Mouse (Mus musculus) spleen, embryonic (tissue): ENCODE results near the gene Cept1.

Source experiments
- CTCF ChIA-PET: fragments of 350-600 bp; sonication (Branson Sonifier 250); formaldehyde crosslinking; loops from one replicate; lab custom pipeline; 2022; lab: Charles Lee

Cept1 gene

GRCm38 (mm10) chr3:106495346-106496044 lies 52.1 kb downstream of the Cept1 start:
- CTCF ChIA-PET: no interaction called here

GRCm38 (mm10) chr3:106494417-106494950 lies 53.1 kb downstream of the Cept1 start:
- CTCF ChIA-PET: interaction anchor here (0.5 kb wide), 1 partner anchor 10 kb away, joined by 7 read pairs; no protein-coding TSS in a partner anchor

GRCm38 (mm10) chr3:106493882-106494281 lies 53.7 kb downstream of the Cept1 start:
- CTCF ChIA-PET: interaction anchor here (0.5 to 1.2 kb wide), 2 partner anchors 11 to 32 kb away, joined by 3 to 7 read pairs; no protein-coding TSS in a partner anchor

GRCm38 (mm10) chr3:106493202-106493601 lies 54.4 kb downstream of the Cept1 start:
- CTCF ChIA-PET: interaction anchor here (1.2 kb wide), 1 partner anchor 31 kb away, joined by 3 read pairs; no protein-coding TSS in a partner anchor

- CTCF ChIA-PET: interaction anchor here (1.2 kb wide), 1 partner anchor 31 kb away, joined by 3 read pairs; no protein-coding TSS in a partner anchor
These were observed 54.9 kb downstream of the Cept1 start for GRCm38 (mm10) chr3:106492723-106493122.

- CTCF ChIA-PET: no interaction called here
These were observed 57.4 kb downstream of the Cept1 start for GRCm38 (mm10) chr3:106490239-106490638.

GRCm38 (mm10) chr3:106487551-106487950 lies 60.1 kb downstream of the Cept1 start:
- CTCF ChIA-PET: no interaction called here

- CTCF ChIA-PET: no interaction called here
These were observed 61.8 kb downstream of the Cept1 start for GRCm38 (mm10) chr3:106485810-106486209.

- CTCF ChIA-PET: interaction anchor here (0.9 kb wide), 1 partner anchor 53 kb away, joined by 3 read pairs; no protein-coding TSS in a partner anchor
These were observed 62.7 kb downstream of the Cept1 start for GRCm38 (mm10) chr3:106484861-106485260.

GRCm38 (mm10) chr3:106483796-106484405 lies 63.7 kb downstream of the Cept1 start:
- CTCF ChIA-PET: interaction anchor here (0.6 to 1.0 kb wide), 3 partner anchors 29 to 64 kb away, joined by 3 to 13 read pairs (median 3); partner anchors contain the start of genes Cept1 and Dram2

- CTCF ChIA-PET: interaction anchor here (0.7 to 1.0 kb wide), 2 partner anchors 9 to 65 kb away, joined by 3 to 4 read pairs; partner anchors contain the start of genes Cept1 and Dram2
These were observed 64.3 kb downstream of the Cept1 start for GRCm38 (mm10) chr3:106483297-106483696.

- CTCF ChIA-PET: interaction anchor here (0.7 to 1.0 kb wide), 2 partner anchors 8 to 65 kb away, joined by 3 to 4 read pairs; partner anchors contain the start of genes Cept1 and Dram2
These were observed 65.1 kb downstream of the Cept1 start, which contains the start of gene Dennd2d for GRCm38 (mm10) chr3:106482281-106483081. Gene Dennd2d (plus strand): TSS chr3:106482405.

GRCm38 (mm10) chr3:106476863-106477262 lies 70.7 kb downstream of the Cept1 start:
- CTCF ChIA-PET: interaction anchor here (0.7 kb wide), 1 partner anchor 19 kb away, joined by 14 read pairs; no protein-coding TSS in a partner anchor

- CTCF ChIA-PET: interaction anchor here (1.1 kb wide), 1 partner anchor 9 kb away, joined by 4 read pairs; no protein-coding TSS in a partner anchor
These were observed 73.4 kb downstream of the Cept1 start for GRCm38 (mm10) chr3:106474210-106474609.

- CTCF ChIA-PET: no interaction called here
These were observed 82.9 kb downstream of the Cept1 start for GRCm38 (mm10) chr3:106464750-106465149.

GRCm38 (mm10) chr3:106462493-106462892 lies 85.1 kb downstream of the Cept1 start:
- CTCF ChIA-PET: interaction anchor here (0.6 to 1.3 kb wide), 2 partner anchors 31 to 627 kb away, joined by 3 to 7 read pairs; no protein-coding TSS in a partner anchor

- CTCF ChIA-PET: interaction anchor here (0.6 to 1.3 kb wide), 4 partner anchors 19 to 626 kb away, joined by 3 to 8 read pairs (median 5); no protein-coding TSS in a partner anchor
These were observed 85.5 kb downstream of the Cept1 start for GRCm38 (mm10) chr3:106462059-106462470.

- CTCF ChIA-PET: interaction anchor here (0.6 to 0.7 kb wide), 2 partner anchors 11 to 655 kb away, joined by 3 to 12 read pairs; no protein-coding TSS in a partner anchor
These were observed 90.2 kb downstream of the Cept1 start for GRCm38 (mm10) chr3:106457298-106457869.

GRCm38 (mm10) chr3:106452616-106453015 lies 95.0 kb downstream of the Cept1 start:
- CTCF ChIA-PET: no interaction called here
